Comparison of ENCODE assay signal across 8 mouse cellular contexts in the genomic region with DNA sequence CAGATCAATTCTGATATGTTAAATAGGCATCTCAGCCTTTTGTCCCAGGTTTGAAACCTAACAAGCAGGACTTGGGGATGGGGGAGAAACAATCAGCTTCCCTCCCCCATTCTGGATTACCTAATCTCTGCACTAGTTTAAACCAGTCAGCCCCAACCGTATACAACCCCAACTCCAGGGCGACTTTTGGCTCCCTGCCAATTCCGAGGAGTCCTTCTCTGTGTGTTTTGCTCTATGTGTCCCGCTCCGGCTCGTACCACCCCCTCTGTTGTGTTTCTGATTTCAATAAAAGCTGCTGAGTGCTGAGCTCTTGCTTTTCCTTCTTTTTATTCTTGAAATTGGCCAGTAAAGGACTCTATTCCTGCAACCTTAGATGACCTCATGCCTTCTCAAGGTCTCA. TPM values are rescaled to one million over a fixed set of nuclear protein-coding genes. Genes with fewer than 3 reads are reported as not detected.
A peak's percentile ranks its signal among the peaks of the same experiment; 100 is the strongest.
DNase-seq lines count a peak whose midpoint lies in the region; ATAC-seq and TF ChIP-seq lines count a peak whose summit lies in the region.

No protein-coding gene starts in this region.

- ATAC-seq in neural tube, embryonic 12.5 days (ENCODE audit: low FRiP score, low read depth), result no peak
- ATAC-seq in forebrain, embryonic 16.5 days, result no peak
- peak; percentile 44; the same call in 1 of the 2 replicates for ATAC-seq in limb, embryonic 14.5 days (ENCODE audit: low FRiP score, low read depth)
- ATAC-seq in stomach, embryonic 16.5 days (ENCODE audit: insufficient read depth, low FRiP score), result peak; percentile 69; the same call in 1 of the 2 replicates
- ATAC-seq in frontal cortex, adult (ENCODE audit: low TSS enrichment), result no peak

- no peak overlapping the region for H3K27ac ChIP-seq in neural tube, embryonic 12.5 days
- H3K27ac ChIP-seq in forebrain, embryonic 16.5 days (ENCODE audit: low read length), result no peak overlapping the region
- H3K27ac ChIP-seq in limb, embryonic 14.5 days (replicated peaks; ENCODE audit: low read depth, low read length), result no peak overlapping the region
- H3K27ac ChIP-seq in stomach, embryonic 16.5 days (ENCODE audit: low read length), result no peak overlapping the region

- H3K27me3 ChIP-seq in neural tube, embryonic 12.5 days (replicated peaks), result no peaks in the 10 kb centered on the region
- no peaks in the 10 kb centered on the region for H3K27me3 ChIP-seq in forebrain, embryonic 16.5 days (replicated peaks; ENCODE audit: control insufficient read depth, insufficient read depth, low read length)
- no peaks in the 10 kb centered on the region for H3K27me3 ChIP-seq in limb, embryonic 14.5 days (ENCODE audit: control insufficient read depth, insufficient read depth, low read length)
- no peaks in the 10 kb centered on the region for H3K27me3 ChIP-seq in stomach, embryonic 16.5 days (ENCODE audit: control insufficient read depth, insufficient read depth, low read length)

- no peaks in the 10 kb centered on the region for H3K4me1 ChIP-seq in neural tube, embryonic 12.5 days
- 0 out of 2 replicates have a peak, but pooled peaks cover 4% of the 10 kb centered on the region for H3K4me1 ChIP-seq in forebrain, embryonic 16.5 days (replicated peaks; ENCODE audit: control insufficient read depth, insufficient read depth, low read length)
- no peaks in the 10 kb centered on the region for H3K4me1 ChIP-seq in limb, embryonic 14.5 days (ENCODE audit: control insufficient read depth, insufficient read depth, low read length)
- H3K4me1 ChIP-seq in stomach, embryonic 16.5 days (ENCODE audit: control insufficient read depth, insufficient read depth, low read length), result 0 out of 2 replicates have a peak, but pooled peaks cover 4% of the 10 kb centered on the region

- no peak for TF ChIP-seq POLR2A in limb, embryonic 14.5 days (IDR thresholded peaks at IDR 0.05; ENCODE audit: borderline replicate concordance, extremely low read depth, insufficient read depth, insufficient read length)

- H3K9me3 ChIP-seq in neural tube, embryonic 12.5 days, result no peaks in the 10 kb centered on the region
- no peaks in the 10 kb centered on the region for H3K9me3 ChIP-seq in forebrain, embryonic 16.5 days (ENCODE audit: control insufficient read depth, low read length)
- no peaks in the 10 kb centered on the region for H3K9me3 ChIP-seq in limb, embryonic 14.5 days (ENCODE audit: control insufficient read depth, low read length)
- no peaks in the 10 kb centered on the region for H3K9me3 ChIP-seq in stomach, embryonic 16.5 days (replicated peaks; ENCODE audit: control insufficient read depth, low read length)

- 0 out of 2 replicates have a peak overlapping the region, but pooled peaks have one; percentile 7 for H3K4me2 ChIP-seq in neural tube, embryonic 12.5 days (replicated peaks)
- peak overlapping the region; percentile 21; the same call in 1 of the 2 replicates for H3K4me2 ChIP-seq in forebrain, embryonic 16.5 days (ENCODE audit: low read length)
- no peak overlapping the region for H3K4me2 ChIP-seq in limb, embryonic 14.5 days (replicated peaks; ENCODE audit: low read depth, low read length, severe bottlenecking)
- H3K4me2 ChIP-seq in stomach, embryonic 16.5 days (ENCODE audit: low read depth, low read length), result 0 out of 2 replicates have a peak overlapping the region, but pooled peaks have one; percentile 4

- 64% methylated on average over 6 of the region's 6 CpGs for WGBS in neural tube, embryonic 12.5 days
- WGBS in forebrain, embryonic 16.5 days, result 6% methylated on average over 6 of the region's 6 CpGs
- whole genome bisulfite sequencing in limb, embryonic 14.5 days, result 20% methylated on average over 6 of the region's 6 CpGs
- WGBS in stomach, embryonic 16.5 days, result 27% methylated on average over 6 of the region's 6 CpGs

- H3K9ac ChIP-seq in neural tube, embryonic 12.5 days, result no peak overlapping the region
- H3K9ac ChIP-seq in forebrain, embryonic 16.5 days (replicated peaks; ENCODE audit: low read depth, low read length), result no peak overlapping the region
- no peak overlapping the region for H3K9ac ChIP-seq in limb, embryonic 14.5 days (ENCODE audit: low read depth, low read length, severe bottlenecking)
- no peak overlapping the region for H3K9ac ChIP-seq in stomach, embryonic 16.5 days (ENCODE audit: low read length)

- H3K4me3 ChIP-seq in neural tube, embryonic 12.5 days, result no peak overlapping the region
- no peak overlapping the region for H3K4me3 ChIP-seq in forebrain, embryonic 16.5 days (replicated peaks; ENCODE audit: low read length)
- no peak overlapping the region for H3K4me3 ChIP-seq in limb, embryonic 14.5 days (replicated peaks; ENCODE audit: low read length)
- no peak overlapping the region for H3K4me3 ChIP-seq in stomach, embryonic 16.5 days (replicated peaks; ENCODE audit: low read length)

- no peak for DNase-seq in neural tube, embryonic 10.5 days (ENCODE audit: extremely low spot score, low spot score)
- DNase-seq in limb, embryonic 14.5 days (ENCODE audit: low spot score), result peak; percentile 37
- DNase-seq in cerebellum, postnatal 25 days, result no peak
- DNase-seq in right cerebral cortex, postnatal 25 days, result no peak

- no peaks in the 10 kb centered on the region for H3K36me3 ChIP-seq in neural tube, embryonic 12.5 days
- H3K36me3 ChIP-seq in forebrain, embryonic 16.5 days (ENCODE audit: control insufficient read depth, insufficient read depth), result no peaks in the 10 kb centered on the region
- no peaks in the 10 kb centered on the region for H3K36me3 ChIP-seq in limb, embryonic 14.5 days (ENCODE audit: control insufficient read depth, insufficient read depth, low read length)
- H3K36me3 ChIP-seq in stomach, embryonic 16.5 days (ENCODE audit: control insufficient read depth, insufficient read depth, low read length), result no peaks in the 10 kb centered on the region

RNA-seq across cellular contexts. Expression of a gene that starts 40.2 kb away (rescaled TPM):
- 173 and 180 TPM in 2 replicates for polyA plus RNA-seq in neural tube, embryonic 12.5 days (2016; fragmentation: Nextera tagmentation; extraction: Ambion mirVana)
- polyA plus RNA-seq in forebrain, embryonic 16.5 days (2015; fragmentation: Nextera tagmentation; extraction: Ambion mirVana), result 169 and 193 TPM in 2 replicates
- 44.2 and 70.9 TPM in 2 replicates for polyA plus RNA-seq in limb, embryonic 14.5 days (2012; rRNA removed)
- 146 and 155 TPM in 2 replicates for polyA plus RNA-seq in limb, embryonic 14.5 days (2014; fragmentation: Nextera tagmentation; extraction: Ambion mirVana)
- 135 and 144 TPM in 2 replicates for polyA plus RNA-seq in stomach, embryonic 16.5 days (2015; fragmentation: Nextera tagmentation; extraction: Ambion mirVana)

Comparison
In these comparisons a context has a peak if more than half of its experiments do, and no peak if none do; other contexts are left out.
1. ATAC-seq: peak in limb, embryonic 14.5 days (single experiment) and stomach, embryonic 16.5 days (single experiment); none in neural tube, embryonic 12.5 days (single experiment), forebrain, embryonic 16.5 days (single experiment) and frontal cortex, adult (single experiment).